Mouse (Mus musculus): ENCODE measurements around the gene Treml2.

DNA sequence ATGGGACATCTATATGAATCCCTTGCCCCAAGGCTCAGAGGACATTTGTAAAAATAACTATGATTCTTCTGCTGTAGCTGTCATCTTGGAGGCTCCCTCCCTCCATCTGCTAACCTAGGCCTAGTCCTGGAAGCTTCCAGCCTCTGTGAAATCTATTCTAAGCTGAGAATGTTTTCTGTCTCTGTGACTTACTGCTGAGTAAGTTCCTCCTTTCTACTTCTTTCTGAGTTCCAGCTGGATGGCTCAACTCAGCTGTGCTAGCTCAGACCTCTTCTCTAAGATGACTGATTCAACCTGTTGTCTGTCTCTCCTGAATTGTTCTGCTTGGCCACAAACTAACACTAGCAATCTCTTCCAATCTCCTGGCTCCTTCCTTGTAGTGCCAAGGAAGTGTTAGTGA lies 20.9 kb upstream of the Treml2 start:
- TF ChIP-seq CTCF (IDR thresholded peaks at IDR 0.05; ENCODE audit: borderline replicate concordance, insufficient read depth, low read depth, low read length) (no peak), POLR2A (IDR thresholded peaks at IDR 0.05; ENCODE audit: borderline replicate concordance, insufficient read depth, low read length) (no peak)
